Mouse (Mus musculus) heart, embryonic 15.5 days (tissue): ENCODE data around the gene Clptm1. TPM values are rescaled to one million over a fixed set of nuclear protein-coding genes. Genes with fewer than 3 reads are reported as not detected.

Source experiments
- ATAC-seq: fragments of 200-750 bp; cut with Nextera tagmentation; replicated peaks from 2 replicates; pipeline ENCODE4 v1.8.0; 2017; ENCODE audit warnings: low read depth, moderate TSS enrichment; ENCODE audit not compliant: insufficient number of reproducible peaks, insufficient read depth, low FRiP score
- H3K27ac ChIP-seq: fragments of 300-500 bp; sonication (generic); 2 replicates; pipeline ENCODE4 v1.5.1; 2015; ENCODE audit warnings: mild to moderate bottlenecking, inconsistent platforms
- H3K27me3 ChIP-seq: fragments of 300-500 bp; sonication (generic); 2 replicates; pipeline ENCODE4 v1.6.1; 2015; ENCODE audit warnings: inconsistent platforms
- H3K36me3 ChIP-seq: fragments of 300-500 bp; sonication (generic); 2 replicates; pipeline ENCODE4 v1.6.1; 2015; ENCODE audit warnings: mild to moderate bottlenecking, inconsistent platforms
- H3K4me1 ChIP-seq: fragments of 300-500 bp; sonication (generic); replicated peaks from 2 replicates; pipeline ENCODE4 v1.6.1; 2015; ENCODE audit warnings: inconsistent platforms
- H3K4me2 ChIP-seq: fragments of 300-500 bp; sonication (generic); 2 replicates; pipeline ENCODE4 v1.6.1; 2015; ENCODE audit warnings: inconsistent platforms, mild to moderate bottlenecking, moderate library complexity
- H3K4me3 ChIP-seq: fragments of 300-500 bp; sonication (generic); 2 replicates; pipeline ENCODE4 v1.5.1; 2015; ENCODE audit warnings: mild to moderate bottlenecking, inconsistent platforms
- H3K9ac ChIP-seq: fragments of 300-500 bp; sonication (generic); 2 replicates; pipeline ENCODE4 v1.6.1; 2015; ENCODE audit warnings: mild to moderate bottlenecking, inconsistent platforms
- H3K9me3 ChIP-seq: fragments of 300-500 bp; sonication (generic); replicated peaks from 2 replicates; pipeline ENCODE4 v1.6.1; 2016; ENCODE audit warnings: inconsistent platforms
- WGBS: fragments of 180-500 bp; shearing (Covaris S2); methylation state at CpG from one replicate; pipeline ENCODE4 v1.1.7; 2015; ENCODE audit warnings: mixed read lengths; 5-methylcytosine and 5-hydroxymethylcytosine counted together
- polyA plus RNA-seq: library from polyadenylated mRNA; unstranded; fragments of >200 nt; fragmentation: Nextera tagmentation; extraction: Ambion mirVana; gene quantifications from 2 replicates; pipeline ENCODE4 v1.2.1, GENCODE M21; 2015

Gene Clptm1
- polyA plus RNA-seq: 67.3 and 83.2 TPM in 2 replicates

- H3K36me3 ChIP-seq: 0 out of 2 replicates have a peak, but pooled peaks cover 4% of the 10 kb centered on the region
- H3K9me3 ChIP-seq: no peaks in the 10 kb centered on the region
- peak within 1 kb of the TSS; percentile 88 for H3K4me2 ChIP-seq
- under 1% methylated on average over 63 of the region's 63 CpGs for WGBS
- ATAC-seq: peak; percentile 86
- peak within 1 kb of the TSS; percentile 90 for H3K27ac ChIP-seq
- peak within 1 kb of the TSS; percentile 96 for H3K9ac ChIP-seq
- no peaks in the 10 kb centered on the region for H3K27me3 ChIP-seq
- peaks cover 33% of the 10 kb centered on the region for H3K4me1 ChIP-seq
- peak within 1 kb of the TSS; percentile 97 for H3K4me3 ChIP-seq
Observed at GRCm38 (mm10) chr7:19664955-19665841, at the start of gene Clptm1. Gene Clptm1 (minus strand): TSS chr7:19665033.

- Histone ChIP-seq H3K4me3 (peak overlapping the region; percentile 100), H3K36me3 (peaks cover 53% of the 10 kb centered on the region), H3K4me1 (peaks cover 29% of the 10 kb centered on the region), H3K9me3 (no peaks in the 10 kb centered on the region), H3K4me2 (no peak overlapping the region), H3K27me3 (no peaks in the 10 kb centered on the region), H3K9ac (no peak overlapping the region), H3K27ac (no peak overlapping the region)
- ATAC-seq: no peak
- WGBS: 84% methylated on average over 9 of the region's 9 CpGs
Observed at GRCm38 (mm10) chr7:19713598-19713997, 48.8 kb upstream of the Clptm1 start.

- H3K9ac ChIP-seq: no peak overlapping the region
- no peak overlapping the region for H3K27ac ChIP-seq
- peaks cover 56% of the 10 kb centered on the region for H3K36me3 ChIP-seq
- no peak overlapping the region for H3K4me3 ChIP-seq
- H3K4me1 ChIP-seq: peaks cover 29% of the 10 kb centered on the region
- H3K27me3 ChIP-seq: no peaks in the 10 kb centered on the region
- no peak overlapping the region for H3K4me2 ChIP-seq
- no peak for ATAC-seq
- no peaks in the 10 kb centered on the region for H3K9me3 ChIP-seq
- 45% methylated on average over 4 of the region's 4 CpGs for WGBS
Observed at GRCm38 (mm10) chr7:19713196-19713595, 48.4 kb upstream of the Clptm1 start.

- Histone ChIP-seq H3K36me3 (peaks cover 64% of the 10 kb centered on the region), H3K9ac (no peak overlapping the region), H3K4me3 (no peak overlapping the region), H3K27me3 (no peaks in the 10 kb centered on the region), H3K27ac (no peak overlapping the region), H3K4me1 (peaks cover 29% of the 10 kb centered on the region), H3K9me3 (no peaks in the 10 kb centered on the region), H3K4me2 (no peak overlapping the region)
- ATAC-seq: no peak
- WGBS: 63% methylated on average over 4 of the region's 4 CpGs
Observed at GRCm38 (mm10) chr7:19712414-19712813, 47.6 kb upstream of the Clptm1 start.

- no peaks in the 10 kb centered on the region for H3K27me3 ChIP-seq
- H3K4me2 ChIP-seq: no peak overlapping the region
- H3K4me1 ChIP-seq: peaks cover 20% of the 10 kb centered on the region
- ATAC-seq: no peak
- 92% methylated on average over 10 of the region's 10 CpGs for WGBS
- H3K27ac ChIP-seq: no peak overlapping the region
- H3K36me3 ChIP-seq: peaks cover 73% of the 10 kb centered on the region
- no peak overlapping the region for H3K4me3 ChIP-seq
- H3K9me3 ChIP-seq: no peaks in the 10 kb centered on the region
- H3K9ac ChIP-seq: no peak overlapping the region
Observed at GRCm38 (mm10) chr7:19710650-19711049, 45.8 kb upstream of the Clptm1 start.

GRCm38 (mm10) chr7:19705271-19705670, 40.4 kb upstream of the Clptm1 start:
- WGBS: 94% methylated on average over 7 of the region's 7 CpGs
- H3K4me2 ChIP-seq: no peak overlapping the region

GRCm38 (mm10) chr7:19704475-19704874, 39.6 kb upstream of the Clptm1 start:
- ATAC-seq: no peak
- Histone ChIP-seq H3K9me3 (no peaks in the 10 kb centered on the region), H3K4me3 (no peak overlapping the region), H3K27me3 (no peaks in the 10 kb centered on the region), H3K36me3 (peaks cover 53% of the 10 kb centered on the region), H3K4me1 (peaks cover 25% of the 10 kb centered on the region), H3K9ac (no peak overlapping the region), H3K4me2 (no peak overlapping the region), H3K27ac (no peak overlapping the region)
- WGBS: 87% methylated on average over 4 of the region's 4 CpGs

More at GRCm38 (mm10) chr7:19705271-19705670, 40.4 kb upstream of the Clptm1 start:
- Histone ChIP-seq H3K9me3 (no peaks in the 10 kb centered on the region), H3K4me1 (peaks cover 18% of the 10 kb centered on the region), H3K4me3 (no peak overlapping the region), H3K9ac (no peak overlapping the region), H3K27me3 (no peaks in the 10 kb centered on the region), H3K36me3 (peaks cover 60% of the 10 kb centered on the region), H3K27ac (no peak overlapping the region)
- no peak for ATAC-seq

GRCm38 (mm10) chr7:19702859-19703555, 38.2 kb upstream of the Clptm1 start:
- 92% methylated on average over 16 of the region's 16 CpGs for WGBS
- H3K9ac ChIP-seq: no peak overlapping the region
- peaks cover 40% of the 10 kb centered on the region for H3K36me3 ChIP-seq

GRCm38 (mm10) chr7:19701069-19701761, 36.4 kb upstream of the Clptm1 start:
- H3K9me3 ChIP-seq: no peaks in the 10 kb centered on the region
- 31% methylated on average over 22 of the region's 22 CpGs for WGBS
- H3K4me2 ChIP-seq: 0 out of 2 replicates have a peak overlapping the region, but pooled peaks have one; percentile 18
- peaks cover 41% of the 10 kb centered on the region for H3K4me1 ChIP-seq
- no peaks in the 10 kb centered on the region for H3K27me3 ChIP-seq
- H3K9ac ChIP-seq: 0 out of 2 replicates have a peak overlapping the region, but pooled peaks have one; percentile 19
- ATAC-seq: peak; percentile 47; the same call in 1 of the 2 replicates
- peak overlapping the region; percentile 70 for H3K27ac ChIP-seq
- H3K36me3 ChIP-seq: peaks cover 30% of the 10 kb centered on the region
- no peak overlapping the region for H3K4me3 ChIP-seq

More at GRCm38 (mm10) chr7:19702859-19703555, 38.2 kb upstream of the Clptm1 start:
- H3K27me3 ChIP-seq: no peaks in the 10 kb centered on the region
- no peak overlapping the region for H3K4me3 ChIP-seq
- peaks cover 40% of the 10 kb centered on the region for H3K4me1 ChIP-seq
- H3K9me3 ChIP-seq: no peaks in the 10 kb centered on the region
- no peak overlapping the region for H3K27ac ChIP-seq
- no peak for ATAC-seq
- H3K4me2 ChIP-seq: no peak overlapping the region

- Histone ChIP-seq H3K9ac (0 out of 2 replicates have a peak overlapping the region, but pooled peaks have one; percentile 5), H3K4me1 (peaks cover 48% of the 10 kb centered on the region), H3K36me3 (peaks cover 33% of the 10 kb centered on the region), H3K27me3 (no peaks in the 10 kb centered on the region), H3K9me3 (no peaks in the 10 kb centered on the region), H3K4me2 (0 out of 2 replicates have a peak overlapping the region, but pooled peaks have one; percentile 18), H3K4me3 (no peak overlapping the region), H3K27ac (peak overlapping the region; percentile 70)
- 52% methylated on average over 12 of the region's 12 CpGs for WGBS
- ATAC-seq: no peak
Observed at GRCm38 (mm10) chr7:19700299-19701068, 35.7 kb upstream of the Clptm1 start.
